Mouse (Mus musculus) large intestine, adult 2 months (tissue): ENCODE data around the gene Ssr2. TPM values are rescaled to one million over a fixed set of nuclear protein-coding genes. Genes with fewer than 3 reads are reported as not detected.
"Not testable (repeated sequence)": the region's sequence is repeated elsewhere in the genome, so short reads cannot be mapped to it uniquely, and the experiment has no call there.

ENCODE experiments used
- DNase-seq: peaks from one replicate; pipeline ENCODE4 v3.0.0-alpha.2; 2012; ENCODE audit warnings: low read depth, low spot score
- WGBS: fragments of 180-500 bp; shearing (Covaris S2); methylation state at CpG from one replicate; pipeline ENCODE4 v1.1.7; 2018; 5-methylcytosine and 5-hydroxymethylcytosine counted together
- polyA plus RNA-seq: library from polyadenylated mRNA; depleted of rRNA; stranded (reverse); fragments of >200 nt; gene quantifications from 2 replicates; pipeline ENCODE4 v1.2.3, GENCODE M21; 2012

Gene Ssr2
- polyA plus RNA-seq, 1 experiment = 500 TPM

GRCm38 (mm10) chr3:88559596-88559995 lies 16.1 kb upstream of the Ssr2 start:
- DNase-seq = no peak
- 93% methylated on average over 9 of the region's 9 CpGs for WGBS

- WGBS = 75% methylated on average over 4 of the region's 4 CpGs
- DNase-seq = no peak
Measured at GRCm38 (mm10) chr3:88561989-88562388, 13.7 kb upstream of the Ssr2 start.

- 74% methylated on average over 4 of the region's 4 CpGs for WGBS
- DNase-seq = no peak
Measured at GRCm38 (mm10) chr3:88563442-88563841, 12.2 kb upstream of the Ssr2 start.

- DNase-seq = no peak
- WGBS = 79% methylated on average over 7 of the region's 7 CpGs
Measured at GRCm38 (mm10) chr3:88563966-88564365, 11.7 kb upstream of the Ssr2 start.

- 79% methylated on average over 3 of the region's 3 CpGs for WGBS
- no peak for DNase-seq
Measured at GRCm38 (mm10) chr3:88566116-88566515, 9.6 kb upstream of the Ssr2 start.

GRCm38 (mm10) chr3:88566536-88567061 lies 9.1 kb upstream of the Ssr2 start:
- WGBS = 32% methylated on average over 4 of the region's 4 CpGs
- no peak for DNase-seq

- no peak for DNase-seq
- WGBS = 82% methylated on average over 6 of the region's 6 CpGs
Measured at GRCm38 (mm10) chr3:88567892-88568291, 7.8 kb upstream of the Ssr2 start.

GRCm38 (mm10) chr3:88568615-88569014 lies 7.1 kb upstream of the Ssr2 start:
- 96% methylated on average over 2 of the region's 2 CpGs for WGBS
- no peak for DNase-seq

- no peak for DNase-seq
- WGBS = 89% methylated on average over 2 of the region's 2 CpGs
Measured at GRCm38 (mm10) chr3:88569093-88569492, 6.6 kb upstream of the Ssr2 start.

GRCm38 (mm10) chr3:88569694-88570093 lies 6.0 kb upstream of the Ssr2 start:
- 82% methylated on average over 5 of the region's 5 CpGs for WGBS
- no peak for DNase-seq

- DNase-seq = no peak
- WGBS = 92% methylated on average over 10 of the region's 10 CpGs
Measured at GRCm38 (mm10) chr3:88570341-88570740, 5.3 kb upstream of the Ssr2 start.

GRCm38 (mm10) chr3:88571856-88572255 lies 3.8 kb upstream of the Ssr2 start:
- 75% methylated on average over 1 of the region's 1 CpGs for WGBS
- DNase-seq = no peak

GRCm38 (mm10) chr3:88572835-88573234 lies 2.8 kb upstream of the Ssr2 start:
- 62% methylated on average over 2 of the region's 2 CpGs for WGBS
- no peak for DNase-seq

- WGBS = 94% methylated on average over 2 of the region's 2 CpGs
- DNase-seq = no peak
Measured at GRCm38 (mm10) chr3:88573810-88574209, 1.9 kb upstream of the Ssr2 start.

- 56% methylated on average over 5 of the region's 5 CpGs for WGBS
- DNase-seq = not testable (repeated sequence)
Measured at GRCm38 (mm10) chr3:88577846-88578245, 2.2 kb downstream of the Ssr2 start.

GRCm38 (mm10) chr3:88578498-88579424 lies 3.1 kb downstream of the Ssr2 start:
- whole genome bisulfite sequencing = 46% methylated on average over 8 of the region's 8 CpGs
- DNase-seq = no peak

- peak; percentile 75 for DNase-seq
- WGBS = under 1% methylated on average over 34 of the region's 34 CpGs
Measured at GRCm38 (mm10) chr3:88579454-88580117, 3.9 kb downstream of the Ssr2 start.

GRCm38 (mm10) chr3:88585769-88586168 lies 10.1 kb downstream of the Ssr2 start:
- WGBS = 92% methylated on average over 6 of the region's 6 CpGs
- DNase-seq = no peak

- DNase-seq = no peak
- 96% methylated on average over 5 of the region's 5 CpGs for WGBS
Measured at GRCm38 (mm10) chr3:88586640-88587039, 11.0 kb downstream of the Ssr2 start.

GRCm38 (mm10) chr3:88590246-88590645 lies 14.6 kb downstream of the Ssr2 start:
- DNase-seq = no peak
- 37% methylated on average over 5 of the region's 5 CpGs for WGBS

GRCm38 (mm10) chr3:88591044-88591443 lies 15.4 kb downstream of the Ssr2 start:
- 33% methylated on average over 3 of the region's 3 CpGs for WGBS
- no peak for DNase-seq
